Mouse (Mus musculus) left cerebral cortex, adult 11 months (tissue): ENCODE measurements around the gene Zfpm1.

Source experiments
- DNase-seq: peaks from one replicate; pipeline ENCODE4 v3.0.0; 2022; ENCODE audit warnings: low spot score

The Zfpm1 gene

DNA sequence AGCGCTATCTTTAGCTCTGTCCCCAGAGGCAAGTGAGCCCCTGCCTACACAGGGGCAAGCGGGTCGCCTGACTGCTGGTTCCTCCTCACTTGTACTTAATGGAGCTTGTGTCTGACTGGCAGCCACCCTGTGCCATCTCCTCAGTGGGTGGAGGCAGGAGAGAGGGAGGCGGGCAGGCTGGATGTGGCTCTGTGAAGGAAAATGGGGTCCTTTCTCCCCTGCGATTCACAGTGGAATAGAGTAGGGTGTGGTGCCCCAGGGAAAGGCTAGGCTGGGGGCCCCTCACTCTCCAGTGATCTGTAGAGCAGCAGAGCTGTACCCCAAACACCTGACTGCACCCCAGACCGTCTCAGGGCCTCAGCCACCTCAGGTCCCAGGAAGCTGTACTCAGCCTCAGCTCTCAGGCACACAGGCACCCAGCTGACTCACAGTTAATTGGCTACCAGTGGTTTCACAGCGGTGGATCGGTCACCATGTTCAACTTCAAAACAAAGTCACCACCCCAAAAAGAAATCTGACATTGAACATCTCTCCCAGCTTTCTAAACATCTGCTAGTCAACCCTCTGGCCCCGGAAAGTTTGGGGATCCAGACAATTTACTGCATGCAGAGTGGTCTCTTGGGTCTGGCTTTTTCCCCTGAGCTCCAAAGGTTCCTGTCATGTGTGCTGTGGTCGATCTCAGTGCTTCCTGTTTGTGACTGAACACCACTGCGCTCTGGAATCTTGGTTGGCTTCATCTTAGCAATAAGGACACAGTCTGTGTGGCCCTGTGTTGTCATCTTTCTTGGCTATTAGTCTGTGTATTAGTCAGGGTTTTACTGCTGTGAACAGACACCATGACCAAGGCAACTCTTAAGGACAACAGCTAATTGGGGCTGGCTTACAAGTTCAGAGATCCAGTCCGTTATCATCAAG, 63.5 kb downstream of the Zfpm1 start:
- DNase-seq: no peak

DNA sequence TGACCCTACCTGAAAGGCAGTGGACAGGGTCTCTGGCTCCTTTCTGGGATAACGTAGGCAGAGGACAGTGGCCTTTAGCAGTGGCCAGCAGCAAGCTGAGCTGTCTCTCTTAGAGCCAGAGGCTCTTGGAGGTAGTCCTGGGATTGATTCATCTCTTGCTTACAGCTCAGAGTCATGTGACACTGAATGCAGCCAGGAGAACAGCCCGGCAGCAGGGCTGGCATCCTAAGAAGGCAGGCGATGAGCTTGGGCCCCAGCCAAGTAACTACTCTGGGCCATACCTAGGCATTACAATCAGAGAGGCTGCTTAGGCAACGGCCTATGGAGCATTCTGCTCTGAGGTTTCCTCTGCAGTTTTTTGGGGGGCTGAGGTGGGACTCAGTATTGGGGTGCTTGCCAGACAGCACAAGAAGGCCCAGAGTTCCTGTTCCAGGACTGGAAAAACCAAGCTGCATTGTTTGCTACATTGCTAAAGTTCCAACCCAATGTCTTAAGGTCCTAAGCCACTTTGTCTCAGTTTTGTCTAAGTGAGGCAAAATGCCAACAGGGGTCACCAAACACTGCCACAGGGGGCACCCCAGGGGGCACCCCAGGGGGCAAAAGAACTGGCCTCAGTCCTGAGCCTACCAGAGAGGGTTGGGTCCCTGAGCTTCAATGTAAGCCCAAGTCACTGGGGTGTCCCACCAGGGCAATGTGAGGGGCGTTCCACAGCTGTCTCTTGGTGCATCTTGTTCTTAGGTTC, 66.0 kb downstream of the Zfpm1 start:
- no peak for DNase-seq

DNA sequence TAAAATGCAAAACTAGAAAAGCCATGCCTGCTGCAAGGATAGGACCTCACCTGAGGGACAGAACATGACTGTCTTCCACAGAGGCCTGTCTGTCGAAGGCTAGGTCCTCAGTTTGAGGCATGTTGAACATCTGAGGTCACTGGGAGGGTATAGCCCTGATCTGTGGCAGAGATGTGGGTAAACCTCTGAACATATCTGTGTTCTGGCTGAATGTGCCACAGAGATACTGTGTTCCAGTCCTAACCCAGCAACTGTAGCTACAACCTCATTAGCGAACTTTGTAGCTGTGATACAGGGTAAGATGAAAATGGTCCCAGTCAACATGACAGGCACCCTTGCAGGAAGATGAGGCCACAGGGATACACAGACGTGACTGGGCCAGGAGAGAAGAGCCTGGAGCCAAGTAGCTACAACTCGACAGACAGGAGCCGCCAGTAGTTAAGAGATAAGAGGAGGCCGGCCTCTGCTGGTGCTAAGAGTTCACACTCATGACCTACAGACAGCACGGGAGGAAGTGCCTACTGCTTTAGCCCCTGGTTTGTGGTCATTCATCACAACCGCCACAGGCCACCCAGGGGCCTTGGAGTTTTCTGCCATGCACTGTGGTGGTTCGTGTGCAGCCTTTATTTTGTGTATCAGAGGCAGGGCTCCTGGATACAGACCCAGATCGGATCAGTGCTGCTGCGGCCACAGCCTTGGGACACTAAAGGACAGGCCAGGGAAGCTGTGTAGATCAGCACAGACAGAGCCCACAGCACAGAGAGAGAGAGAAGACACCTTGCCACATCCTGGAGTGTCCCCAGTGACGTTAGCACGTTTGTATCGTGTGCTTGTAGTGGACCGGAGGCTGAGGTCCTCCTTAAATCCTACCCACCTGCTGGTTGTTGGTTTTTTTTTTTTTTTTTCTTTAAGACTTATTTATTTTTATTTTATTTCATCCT, 67.7 kb downstream of the Zfpm1 start:
- DNase-seq: no peak

DNA sequence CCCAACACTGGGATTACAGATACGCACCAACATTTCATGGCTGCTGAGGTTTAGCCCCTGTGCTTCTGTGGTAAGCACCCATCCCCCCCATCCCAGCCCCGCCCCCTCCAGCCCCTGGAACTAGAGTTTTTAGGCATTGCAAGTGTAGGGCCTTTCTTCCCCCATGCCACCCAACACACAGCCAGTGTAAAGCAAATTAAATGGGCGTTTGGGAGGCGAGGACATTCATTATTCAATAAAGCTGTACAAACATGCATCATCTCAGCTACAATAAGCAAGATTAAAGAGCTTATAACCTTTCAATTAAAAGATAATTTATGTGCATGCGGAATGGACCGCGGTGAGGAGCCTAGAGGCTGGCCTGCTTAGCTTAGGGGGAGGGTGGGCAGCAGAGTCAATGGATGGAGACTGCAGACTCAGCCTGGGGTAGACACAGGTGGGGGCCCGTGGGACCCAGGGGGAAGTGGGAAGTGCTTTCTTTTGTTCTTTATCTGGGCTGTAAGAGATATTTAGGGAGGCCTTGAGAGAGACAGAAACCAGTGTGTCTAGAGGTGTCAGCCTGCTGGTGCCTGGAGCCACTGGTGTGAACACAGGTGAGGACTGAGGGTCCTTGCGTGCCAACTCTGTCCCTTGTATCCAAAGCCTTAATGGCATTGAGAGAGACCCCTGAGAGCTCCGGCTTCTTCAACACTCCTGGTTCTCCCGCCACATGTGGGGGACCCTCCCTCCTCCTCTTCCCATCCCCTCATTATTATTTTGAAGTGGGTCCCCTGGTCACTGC, 68.6 kb downstream of the Zfpm1 start:
- DNase-seq: no peak

DNA sequence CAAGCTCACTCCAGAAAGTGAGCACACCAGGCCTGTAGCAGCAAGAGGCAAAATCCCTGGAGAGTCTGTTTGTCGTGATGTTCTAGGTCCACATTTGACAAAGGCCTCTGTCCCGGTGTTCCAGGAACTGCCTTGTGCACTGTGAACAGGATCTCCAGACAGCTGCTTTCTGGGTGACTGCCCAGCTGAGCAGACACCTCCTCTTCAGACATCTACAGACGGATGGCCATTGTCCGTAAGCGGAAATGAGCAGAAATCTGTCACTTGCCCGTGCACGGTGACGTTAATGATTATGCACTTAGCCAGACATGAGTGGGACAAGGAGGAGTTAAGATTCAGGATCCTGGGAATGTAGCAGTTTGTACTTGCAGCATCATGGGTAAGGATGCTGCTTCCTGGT, 72.2 kb downstream of the Zfpm1 start:
- DNase-seq: no peak

DNA sequence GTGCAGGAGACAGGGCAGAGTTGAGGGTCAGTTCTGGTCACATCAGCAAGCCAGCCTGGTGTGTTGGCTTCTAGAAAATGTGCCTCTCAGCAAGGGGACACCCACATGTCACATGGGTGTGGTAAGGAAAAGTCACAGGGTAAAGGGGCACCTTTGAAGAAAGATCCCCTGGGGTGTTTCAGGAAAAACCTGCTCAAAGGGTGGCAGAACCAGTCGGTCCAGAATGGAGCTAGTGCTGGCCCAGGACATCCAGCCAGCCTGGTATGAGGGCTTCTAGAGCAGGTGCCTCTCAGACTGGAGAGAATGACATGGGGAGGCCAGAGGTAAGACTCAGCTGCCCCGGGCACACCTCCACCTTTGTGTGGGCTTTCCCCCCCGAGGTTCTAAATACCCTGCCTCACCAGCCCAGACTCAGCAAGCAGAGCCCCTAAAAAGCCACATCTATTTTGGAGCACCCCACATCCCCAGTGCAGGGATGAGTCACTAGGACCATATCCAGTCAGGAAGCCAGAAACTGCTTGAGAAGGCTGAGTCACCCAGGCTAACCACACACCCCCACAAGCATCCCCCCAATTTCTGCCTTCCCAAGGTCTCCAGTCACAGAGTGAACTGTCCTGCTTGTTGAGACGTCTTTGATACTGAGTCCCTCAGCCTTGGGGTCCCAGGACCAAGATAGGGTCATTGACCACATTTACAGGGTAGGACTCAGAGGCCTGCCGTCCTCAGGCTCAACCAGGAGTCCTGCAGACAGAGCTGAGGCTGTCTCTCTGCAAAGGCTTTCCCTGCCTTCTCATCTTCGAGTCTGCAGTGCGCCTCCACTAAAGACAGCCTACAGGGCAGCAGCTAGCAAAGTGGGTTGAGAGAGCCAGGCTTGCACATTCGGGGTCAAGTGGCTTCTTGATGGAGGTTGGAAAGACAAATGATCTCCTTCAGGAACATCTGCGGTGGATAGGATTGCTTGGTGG, 74.0 kb downstream of the Zfpm1 start:
- no peak for DNase-seq

DNA sequence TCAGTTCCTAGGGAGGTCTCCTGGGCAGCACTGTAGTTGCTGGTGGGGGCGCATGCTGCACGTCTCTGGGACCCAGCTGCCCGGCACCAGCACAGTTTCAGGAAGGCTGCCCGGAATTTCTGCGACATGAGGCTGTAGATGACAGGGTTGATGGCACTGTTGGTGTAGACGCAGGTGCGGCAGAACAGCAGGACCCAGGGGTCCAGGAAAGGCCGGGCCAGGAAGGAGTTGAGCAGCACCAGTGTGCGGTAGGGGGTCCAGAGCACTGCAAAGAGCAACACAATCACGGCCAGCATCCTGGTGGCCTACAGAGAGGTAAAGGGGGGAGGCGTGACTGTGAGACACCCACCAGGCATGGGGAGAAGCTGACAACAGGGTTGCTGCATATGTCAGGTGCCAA, 75.3 kb downstream of the Zfpm1 start:
- DNase-seq: no peak

DNA sequence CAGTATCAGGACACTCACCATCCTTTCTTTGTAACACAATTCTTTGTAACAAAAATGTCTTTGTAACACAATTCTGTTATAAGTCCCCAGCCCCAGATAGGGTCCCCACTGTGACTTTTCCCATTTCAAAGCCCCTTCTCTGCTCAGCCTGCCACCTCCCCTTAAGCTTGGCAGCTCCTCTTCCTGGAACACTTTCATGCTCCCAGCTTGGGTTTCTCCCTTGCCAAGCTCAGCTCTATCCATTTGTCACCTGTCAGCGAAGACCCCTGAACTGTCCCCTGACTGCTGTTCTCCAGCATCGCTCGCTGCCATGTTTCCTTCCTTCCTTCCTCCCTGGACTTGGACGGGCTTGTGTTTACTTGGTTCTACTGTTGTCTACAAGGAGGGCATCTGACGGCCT, 75.7 kb downstream of the Zfpm1 start:
- DNase-seq: no peak

DNA sequence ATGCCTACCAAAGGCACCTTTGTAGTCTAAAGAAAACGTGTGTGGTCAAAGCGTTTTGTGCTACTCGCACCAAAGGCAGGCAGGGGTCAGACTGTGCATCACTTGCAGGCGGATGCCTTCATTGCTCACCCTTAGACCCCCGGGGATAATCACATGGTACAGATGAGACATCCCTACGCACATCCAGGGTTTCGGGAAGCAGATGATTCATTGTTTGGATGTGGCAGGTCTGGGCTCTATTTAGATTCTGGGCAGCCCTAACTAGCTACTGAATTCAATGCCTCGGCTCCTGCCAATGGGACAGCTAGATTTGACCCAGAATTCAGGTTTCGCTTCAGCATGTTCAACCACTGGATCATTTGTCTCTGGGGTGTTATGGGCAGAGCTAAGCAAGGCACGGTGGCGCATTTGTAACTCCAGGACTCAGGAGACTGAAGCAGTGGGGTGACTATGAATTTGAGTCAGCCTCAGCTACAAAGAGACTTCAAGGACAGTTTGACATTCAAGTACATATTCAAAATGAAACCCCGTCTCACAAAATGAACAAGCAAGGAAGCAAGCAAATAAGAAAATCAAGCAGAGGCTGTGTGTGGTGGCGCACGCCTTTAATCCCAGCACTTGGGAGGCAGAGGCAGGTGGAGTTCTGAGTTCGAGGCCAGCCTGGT, 77.3 kb downstream of the Zfpm1 start:
- DNase-seq: no peak

DNA sequence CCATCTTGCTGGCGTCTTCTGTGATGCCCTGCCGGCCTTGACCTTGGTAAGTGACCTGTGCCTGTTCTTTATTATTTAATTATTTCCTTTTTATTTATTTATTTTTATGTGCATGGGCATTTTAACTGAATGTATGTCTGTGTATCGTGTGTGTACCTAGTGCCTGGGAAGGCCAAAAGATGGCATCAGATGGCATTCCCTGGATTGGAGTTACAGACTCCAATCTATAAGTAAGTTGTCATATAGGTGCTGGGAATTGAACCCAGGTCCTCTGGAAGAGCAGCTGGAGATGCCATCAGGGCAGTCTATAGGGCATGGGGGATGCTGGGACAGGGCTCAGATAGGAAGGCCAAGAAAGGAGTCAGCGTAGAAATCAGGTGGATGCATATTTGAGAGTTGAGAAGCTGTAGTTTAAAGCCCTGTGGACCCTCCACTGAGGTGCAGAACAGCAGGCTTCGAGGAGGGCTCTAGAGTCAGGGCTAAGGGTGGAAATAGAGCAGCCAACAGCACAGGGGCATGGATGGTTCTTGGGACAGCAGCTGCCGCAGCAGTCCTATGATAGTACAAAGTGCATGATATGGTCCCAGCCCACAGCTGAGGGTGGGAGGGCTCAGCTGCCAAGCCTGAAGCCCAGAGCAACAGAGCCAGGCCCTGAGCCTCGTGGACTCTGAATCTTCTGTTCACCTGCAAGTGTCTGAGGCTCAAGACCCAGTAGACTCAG, 78.9 kb downstream of the Zfpm1 start, which contains the start of gene Trhr2:
Trhr2 (minus strand) TSS at position 51 of the 721 bp plus-strand sequence.
- DNase-seq: no peak

DNA sequence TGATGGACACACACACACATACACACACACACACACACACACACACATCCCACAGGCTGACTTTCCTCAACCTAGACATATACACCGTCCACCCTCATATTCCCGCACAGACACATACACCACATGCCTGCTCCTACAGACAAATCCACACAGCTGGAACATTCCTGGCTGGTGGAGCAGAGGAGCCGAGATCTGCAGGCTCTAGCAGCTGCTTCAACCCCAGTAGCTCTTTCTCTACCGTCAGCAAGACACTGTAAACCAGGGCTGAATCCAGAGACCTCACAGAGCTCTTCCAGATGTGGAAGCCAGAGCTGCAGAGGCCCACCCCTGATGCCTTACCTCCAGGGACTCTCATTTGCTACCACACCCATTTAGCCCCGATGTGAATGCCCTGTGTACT, 80.3 kb downstream of the Zfpm1 start:
- DNase-seq: no peak

DNA sequence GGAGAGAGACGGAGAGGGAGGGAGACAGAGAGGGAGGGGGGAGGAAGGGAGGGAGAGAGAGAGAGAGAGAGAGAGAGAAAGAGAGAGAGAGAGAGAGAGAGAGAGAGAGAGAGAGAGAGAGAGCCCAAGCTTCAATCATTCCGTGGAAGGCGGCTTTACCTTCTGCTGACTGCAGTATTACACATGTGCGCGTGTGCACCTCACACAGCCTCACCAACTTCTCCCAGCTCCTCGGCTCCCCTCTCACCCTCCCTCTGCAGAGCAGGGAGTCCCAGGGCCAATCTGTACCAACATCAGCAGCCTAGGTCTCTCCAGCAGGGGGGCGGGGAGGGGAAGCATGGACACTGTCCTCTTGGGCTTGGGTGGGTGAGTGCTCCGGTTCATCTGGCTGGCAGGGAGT, 81.0 kb downstream of the Zfpm1 start:
- DNase-seq: no peak

DNA sequence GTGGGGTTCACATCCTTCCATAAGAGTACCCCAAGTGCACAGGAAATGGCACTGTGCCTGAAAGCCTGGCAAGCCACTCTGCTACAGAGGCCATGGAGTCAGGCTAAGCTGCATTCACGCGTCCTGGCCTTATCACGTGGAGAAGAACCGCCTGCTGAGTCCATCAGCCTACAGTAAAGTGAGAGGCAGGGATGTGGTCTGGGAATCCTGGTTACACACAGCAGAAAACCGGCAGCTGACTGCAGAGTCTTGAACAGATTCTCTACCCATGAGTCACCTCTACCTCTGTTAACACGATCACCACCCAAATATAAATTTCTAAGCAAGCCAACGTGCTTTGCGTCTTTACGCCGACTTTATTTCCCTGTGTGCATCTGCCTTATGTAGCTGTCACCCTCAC, 86.6 kb downstream of the Zfpm1 start:
- DNase-seq: no peak

DNA sequence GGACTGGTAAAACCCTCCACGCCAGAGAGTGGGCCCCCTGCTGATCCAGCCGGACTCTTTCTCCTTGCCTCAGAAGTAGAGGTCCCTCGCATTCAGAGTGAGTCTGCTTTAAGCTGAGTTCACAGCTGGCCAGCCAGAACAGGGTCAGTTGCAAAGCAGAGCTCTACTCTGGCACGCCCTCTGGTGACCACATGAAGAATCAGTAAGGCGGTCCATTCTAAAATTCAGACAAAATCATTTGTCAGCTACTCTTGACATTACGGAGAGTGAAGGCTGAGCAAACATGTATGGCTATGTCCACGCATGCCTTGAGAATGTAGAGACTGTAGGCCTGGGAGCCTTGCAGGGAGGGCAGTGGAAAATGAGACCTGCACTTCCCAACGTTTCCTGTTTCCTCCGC, 87.7 kb downstream of the Zfpm1 start:
- DNase-seq: no peak

DNA sequence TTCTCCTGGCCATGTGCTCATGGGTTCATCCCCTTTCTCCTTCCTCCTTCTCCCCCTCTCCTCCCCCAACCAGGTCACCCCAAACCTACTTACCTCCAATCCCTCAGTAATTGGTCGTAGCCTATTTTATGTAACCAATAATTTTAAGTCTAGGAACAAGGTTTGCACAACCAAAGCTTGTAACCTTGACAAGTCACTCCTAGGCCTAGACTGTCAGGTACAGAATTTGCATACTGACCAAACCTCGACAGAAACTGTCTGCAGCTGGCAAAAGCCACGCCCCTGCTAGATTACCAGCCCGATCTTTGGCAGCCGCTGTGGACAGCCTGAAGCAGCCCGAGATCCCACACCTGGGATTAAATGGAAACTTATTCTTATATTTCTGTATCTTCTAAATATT, 89.8 kb downstream of the Zfpm1 start:
- DNase-seq: no peak

DNA sequence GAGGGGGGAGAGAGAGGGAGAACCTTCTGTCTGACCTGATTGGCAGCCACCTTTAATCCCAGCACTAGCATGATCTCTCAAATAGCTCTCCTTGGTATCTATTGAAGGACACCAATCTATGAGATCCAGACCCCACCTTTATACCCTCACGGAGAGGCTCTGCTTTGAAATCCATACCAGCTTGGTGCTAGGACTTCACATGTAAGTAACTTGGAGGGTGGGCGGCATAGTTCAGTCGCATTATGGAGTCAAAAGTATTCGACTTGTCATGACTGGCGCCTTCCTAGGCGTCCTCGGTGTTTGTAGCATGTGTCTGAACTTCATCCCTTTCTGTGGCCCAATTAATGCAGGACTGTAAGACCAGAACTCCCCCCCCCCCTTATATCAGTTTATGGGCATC, 93.4 kb downstream of the Zfpm1 start:
- DNase-seq: no peak

DNA sequence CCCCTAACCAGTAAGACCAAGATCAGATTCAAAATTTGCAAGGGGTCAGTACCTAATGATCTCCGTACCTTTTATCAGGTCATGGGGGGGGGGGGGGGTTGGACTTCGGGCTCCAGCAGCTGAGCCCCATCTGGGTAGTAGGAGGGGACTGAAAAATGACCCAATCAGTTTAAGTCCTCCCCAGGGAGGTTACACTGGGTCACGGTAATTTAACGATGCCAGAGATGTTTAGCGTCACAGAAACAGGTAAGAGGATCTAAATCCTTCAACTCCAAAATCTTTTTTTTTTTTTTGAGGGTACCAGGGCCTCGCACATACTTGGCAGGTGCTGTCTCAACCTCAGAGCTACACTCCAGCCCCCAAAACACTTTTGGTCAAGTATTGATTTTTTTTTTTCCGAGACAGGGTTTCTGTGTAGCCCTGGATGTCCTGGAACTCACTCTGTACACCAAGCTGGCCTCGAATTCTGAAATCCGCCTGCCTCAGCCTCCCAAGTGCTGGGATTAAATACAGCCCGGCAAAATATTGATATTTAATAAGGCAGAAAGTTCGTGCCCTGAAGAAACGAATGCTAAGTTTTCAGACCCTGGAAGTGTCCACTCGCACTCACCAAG, 93.9 kb downstream of the Zfpm1 start:
- no peak for DNase-seq
